Mouse (Mus musculus) hindbrain, embryonic 15.5 days (tissue): ENCODE results near the gene Senp7. TPM values are rescaled to one million over a fixed set of nuclear protein-coding genes. Genes with fewer than 3 reads are reported as not detected.
A peak's percentile ranks its signal among the peaks of the same experiment; 100 is the strongest.
"Not testable (repeated sequence)": the region's sequence is repeated elsewhere in the genome, so short reads cannot be mapped to it uniquely, and the experiment has no call there.

Source experiments
- ATAC-seq: fragments of 200-750 bp; cut with Nextera tagmentation; 2 replicates; pipeline ENCODE4 v1.8.0; 2017; ENCODE audit warnings: low read depth, moderate number of reproducible peaks, moderate TSS enrichment; ENCODE audit not compliant: low FRiP score
- H3K27ac ChIP-seq: fragments of 300-500 bp; sonication (generic); replicated peaks from 2 replicates; pipeline ENCODE4 v1.5.1; 2015; ENCODE audit warnings: mild to moderate bottlenecking, inconsistent platforms
- H3K27me3 ChIP-seq: fragments of 300-500 bp; sonication (generic); 2 replicates; pipeline ENCODE4 v1.6.1; 2015; ENCODE audit warnings: control low read depth, inconsistent platforms
- H3K36me3 ChIP-seq: fragments of 300-500 bp; sonication (generic); 2 replicates; pipeline ENCODE4 v1.6.1; 2015; ENCODE audit warnings: control low read depth, inconsistent platforms
- H3K4me1 ChIP-seq: fragments of 300-500 bp; sonication (generic); replicated peaks from 2 replicates; pipeline ENCODE4 v1.6.1; 2015; ENCODE audit warnings: control low read depth, inconsistent platforms
- H3K4me2 ChIP-seq: fragments of 300-500 bp; sonication (generic); 2 replicates; pipeline ENCODE4 v1.6.1; 2015; ENCODE audit warnings: moderate library complexity, mild to moderate bottlenecking, inconsistent platforms
- H3K4me3 ChIP-seq: fragments of 300-500 bp; sonication (generic); 2 replicates; pipeline ENCODE4 v1.5.1; 2015; ENCODE audit warnings: mild to moderate bottlenecking, inconsistent platforms
- H3K9ac ChIP-seq: fragments of 300-500 bp; sonication (generic); 2 replicates; pipeline ENCODE4 v1.6.1; 2015; ENCODE audit warnings: inconsistent platforms
- H3K9me3 ChIP-seq: fragments of 300-500 bp; sonication (generic); 2 replicates; pipeline ENCODE4 v1.6.1; 2016; ENCODE audit warnings: control low read depth, inconsistent platforms
- WGBS: fragments of 180-500 bp; shearing (Covaris S2); methylation state at CpG from one replicate; pipeline ENCODE4 v1.1.7; 2015; 5-methylcytosine and 5-hydroxymethylcytosine counted together
- polyA plus RNA-seq: library from polyadenylated mRNA; unstranded; fragments of >200 nt; fragmentation: Nextera tagmentation; extraction: Ambion mirVana; gene quantifications from 2 replicates; pipeline ENCODE4 v1.2.1, GENCODE M21; 2015

Senp7 gene
- polyA plus RNA-seq = 45.5 and 50.4 TPM in 2 replicates

DNA sequence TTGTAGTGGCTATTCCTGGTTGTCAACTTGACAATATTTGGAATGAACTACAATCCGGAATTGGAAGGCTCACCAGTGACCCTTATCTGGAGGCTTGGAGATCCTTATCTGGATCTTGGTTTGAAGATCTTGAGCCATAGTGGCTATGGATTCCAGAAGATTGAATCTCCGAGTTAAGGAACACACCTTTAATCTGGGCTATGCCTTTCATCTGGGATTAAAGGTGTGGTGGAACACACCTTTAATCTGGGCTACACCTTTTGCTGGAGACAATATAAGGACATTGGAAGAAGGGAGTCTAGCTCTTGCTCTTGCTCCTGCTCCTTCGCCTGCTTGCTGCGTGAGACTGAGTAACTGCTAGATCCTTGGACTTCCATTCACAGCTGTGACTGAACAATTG lies at the start of gene Senp7:
Senp7 (plus strand) TSS at position 301 of the 400 bp plus-strand sequence.
- not testable (repeated sequence) for H3K9me3 ChIP-seq, ATAC-seq, H3K4me2 ChIP-seq, H3K9ac ChIP-seq, H3K36me3 ChIP-seq, H3K4me1 ChIP-seq, H3K27ac ChIP-seq, H3K4me3 ChIP-seq, H3K27me3 ChIP-seq
- WGBS = no CpG with 5 or more reads among the region's 4 CpGs

DNA sequence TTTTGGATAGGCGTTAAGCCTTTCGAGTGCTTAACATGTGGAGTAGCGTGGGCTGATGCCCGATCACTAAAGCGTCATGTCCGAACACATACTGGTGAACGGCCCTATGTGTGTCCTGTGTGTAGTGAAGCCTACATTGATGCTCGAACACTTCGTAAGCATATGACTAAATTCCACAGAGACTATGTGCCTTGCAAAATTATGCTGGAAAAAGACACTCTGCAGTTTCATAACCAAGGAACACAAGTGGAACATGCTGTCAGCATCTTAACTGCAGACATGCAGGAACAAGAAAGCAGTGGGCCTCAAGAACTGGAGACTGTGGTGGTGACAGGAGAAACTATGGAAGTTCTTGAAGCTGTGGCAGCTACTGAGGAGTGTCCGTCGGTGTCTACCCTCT lies 41.3 kb upstream of the Senp7 start:
- H3K9me3 ChIP-seq = no peaks in the 10 kb centered on the region
- no peak overlapping the region for H3K9ac ChIP-seq
- WGBS = 96% methylated on average over 11 of the region's 11 CpGs
- no peak overlapping the region for H3K4me2 ChIP-seq
- no peak overlapping the region for H3K4me3 ChIP-seq
- no peaks in the 10 kb centered on the region for H3K27me3 ChIP-seq
- H3K27ac ChIP-seq = no peak overlapping the region
- no peaks in the 10 kb centered on the region for H3K4me1 ChIP-seq
- ATAC-seq = no peak
- peaks cover 55% of the 10 kb centered on the region for H3K36me3 ChIP-seq

DNA sequence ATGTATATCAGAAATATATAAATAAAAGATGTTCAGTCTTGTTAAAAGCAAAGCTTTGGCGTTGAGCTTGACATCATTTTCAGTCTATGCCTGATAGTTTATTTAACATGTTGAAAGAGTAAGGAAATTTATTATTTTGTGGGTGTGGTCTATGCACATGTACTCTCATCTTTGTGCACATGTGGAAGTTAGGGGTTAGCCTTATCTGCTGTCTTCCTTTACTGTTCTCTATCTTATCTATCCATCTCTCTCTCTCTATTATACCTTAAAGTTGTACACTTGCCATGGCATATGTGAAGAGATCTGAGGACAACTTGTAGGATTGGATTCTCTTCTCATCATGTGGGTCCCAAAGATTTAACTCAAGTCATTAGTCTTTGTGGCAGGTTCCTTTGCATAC lies 39.3 kb upstream of the Senp7 start:
- H3K27me3 ChIP-seq = no peaks in the 10 kb centered on the region
- H3K4me3 ChIP-seq = no peak overlapping the region
- H3K9ac ChIP-seq = no peak overlapping the region
- H3K36me3 ChIP-seq = peaks cover 50% of the 10 kb centered on the region
- WGBS = 91% methylated on average over 1 of the region's 1 CpGs
- ATAC-seq = no peak
- H3K27ac ChIP-seq = no peak overlapping the region
- no peak overlapping the region for H3K4me2 ChIP-seq
- H3K9me3 ChIP-seq = no peaks in the 10 kb centered on the region
- no peaks in the 10 kb centered on the region for H3K4me1 ChIP-seq

GRCm38 (mm10) chr16:56012789-56013743 lies 35.1 kb upstream of the Senp7 start:
- peaks cover 31% of the 10 kb centered on the region for H3K36me3 ChIP-seq
- H3K4me1 ChIP-seq = no peaks in the 10 kb centered on the region
- no peaks in the 10 kb centered on the region for H3K9me3 ChIP-seq
- H3K4me3 ChIP-seq = no peak overlapping the region
- no peak overlapping the region for H3K27ac ChIP-seq
- no peaks in the 10 kb centered on the region for H3K27me3 ChIP-seq
- ATAC-seq = peak; percentile 39
- WGBS = 91% methylated on average over 10 of the region's 10 CpGs
- no peak overlapping the region for H3K9ac ChIP-seq
- H3K4me2 ChIP-seq = no peak overlapping the region

GRCm38 (mm10) chr16:56014076-56014475 lies 34.1 kb upstream of the Senp7 start:
- Histone ChIP-seq H3K9ac (no peak overlapping the region), H3K27me3 (no peaks in the 10 kb centered on the region), H3K9me3 (no peaks in the 10 kb centered on the region), H3K4me3 (no peak overlapping the region), H3K4me2 (no peak overlapping the region), H3K4me1 (no peaks in the 10 kb centered on the region), H3K27ac (no peak overlapping the region), H3K36me3 (peaks cover 40% of the 10 kb centered on the region)
- no peak for ATAC-seq
- 88% methylated on average over 7 of the region's 7 CpGs for WGBS

GRCm38 (mm10) chr16:56019660-56020059 lies 28.5 kb upstream of the Senp7 start:
- Histone ChIP-seq H3K9ac (no peak overlapping the region), H3K36me3 (peaks cover 42% of the 10 kb centered on the region), H3K27me3 (no peaks in the 10 kb centered on the region), H3K9me3 (no peaks in the 10 kb centered on the region), H3K4me1 (no peaks in the 10 kb centered on the region), H3K27ac (no peak overlapping the region), H3K4me3 (no peak overlapping the region), H3K4me2 (no peak overlapping the region)
- 98% methylated on average over 7 of the region's 7 CpGs for WGBS
- ATAC-seq = no peak

DNA sequence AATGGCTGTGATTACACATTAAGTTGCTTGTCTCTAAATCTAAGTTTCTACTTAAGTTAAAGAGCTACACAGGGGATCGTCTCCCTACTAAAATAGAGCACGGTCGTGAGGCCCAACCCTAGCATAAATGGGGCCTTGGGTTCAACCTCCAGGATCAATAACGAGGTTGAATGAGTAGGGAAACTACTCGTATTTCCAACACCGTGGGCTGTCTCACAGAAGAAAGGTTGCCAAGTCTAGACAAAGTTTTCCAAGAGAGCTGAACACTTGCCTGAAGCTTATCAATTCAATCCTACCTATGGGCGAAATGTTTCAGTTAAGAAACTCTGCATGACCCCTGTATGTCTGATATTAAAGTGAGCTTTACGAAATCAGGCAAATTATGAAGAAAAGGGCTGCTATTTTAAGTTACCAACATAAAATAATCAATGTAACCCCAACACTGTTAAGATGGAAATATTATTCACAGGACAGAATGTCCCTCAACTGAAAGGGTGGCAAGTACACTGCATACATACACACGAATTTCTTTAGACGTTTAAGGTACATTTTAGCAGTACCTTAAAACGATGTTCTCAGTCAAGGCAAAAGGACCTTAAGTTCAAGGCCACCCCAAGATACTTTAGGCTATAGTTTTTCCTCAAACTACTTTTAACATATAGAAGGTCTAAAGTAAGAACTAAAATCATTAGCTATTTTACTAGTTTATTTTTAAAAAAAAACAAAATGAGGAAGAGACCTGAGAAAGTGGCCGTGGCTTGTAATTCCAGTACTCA lies 20.1 kb upstream of the Senp7 start:
- peak overlapping the region; percentile 93; the same call in 1 of the 2 replicates for H3K27ac ChIP-seq
- peak overlapping the region; percentile 77 for H3K4me2 ChIP-seq
- peak overlapping the region; percentile 95 for H3K4me3 ChIP-seq
- H3K36me3 ChIP-seq = peaks cover 15% of the 10 kb centered on the region
- 53% methylated on average over 12 of the region's 12 CpGs for WGBS
- ATAC-seq = no peak
- H3K9ac ChIP-seq = peak overlapping the region; percentile 94
- H3K4me1 ChIP-seq = peaks cover 25% of the 10 kb centered on the region
- no peaks in the 10 kb centered on the region for H3K9me3 ChIP-seq
- H3K27me3 ChIP-seq = no peaks in the 10 kb centered on the region

DNA sequence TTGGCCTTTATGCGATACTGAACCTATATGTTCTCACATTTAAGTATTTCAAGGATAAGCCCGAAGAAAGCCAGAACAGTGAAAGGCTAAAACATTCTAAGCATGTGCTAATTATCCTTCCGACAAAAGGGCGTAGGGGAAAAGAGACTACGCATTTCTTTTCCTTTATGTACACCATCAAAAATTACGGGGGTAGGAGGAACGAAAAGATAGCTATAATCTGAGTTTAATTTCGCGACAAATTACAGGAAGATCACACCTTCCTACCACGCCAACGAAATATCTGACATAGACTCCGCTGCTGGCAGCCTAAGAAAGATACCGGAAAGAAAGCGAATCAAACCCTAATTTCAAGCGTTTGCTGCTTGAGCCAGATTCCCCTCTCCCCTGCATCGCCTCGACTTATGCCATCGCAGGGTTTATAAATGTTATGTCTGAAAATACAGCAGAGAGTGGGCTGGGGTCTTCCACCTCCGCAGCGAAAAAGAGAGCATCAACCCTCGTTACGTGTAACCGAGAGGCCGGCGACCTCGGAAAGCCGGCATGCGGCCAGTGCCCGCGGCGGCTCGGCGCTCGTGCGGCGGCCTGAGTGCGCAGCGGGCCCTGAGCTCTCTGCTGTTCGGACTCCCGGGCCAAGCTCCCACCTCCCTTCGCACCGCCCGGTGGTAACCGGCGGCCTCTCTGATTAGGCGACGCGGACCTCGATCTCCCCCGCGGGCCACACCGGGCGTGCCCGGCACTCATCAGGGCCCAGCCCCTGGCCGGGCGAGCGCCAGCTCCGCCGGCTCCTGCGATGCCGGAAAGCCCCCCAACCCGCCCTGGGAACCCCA lies 19.2 kb upstream of the Senp7 start:
- Histone ChIP-seq H3K9me3 (no peaks in the 10 kb centered on the region), H3K4me2 (peak overlapping the region; percentile 77), H3K27ac (peak overlapping the region; percentile 93), H3K4me3 (peak overlapping the region; percentile 95), H3K9ac (peak overlapping the region; percentile 94), H3K36me3 (peaks cover 21% of the 10 kb centered on the region), H3K4me1 (peaks cover 25% of the 10 kb centered on the region), H3K27me3 (no peaks in the 10 kb centered on the region)
- ATAC-seq = peak; percentile 90
- WGBS = under 1% methylated on average over 55 of the region's 62 CpGs

DNA sequence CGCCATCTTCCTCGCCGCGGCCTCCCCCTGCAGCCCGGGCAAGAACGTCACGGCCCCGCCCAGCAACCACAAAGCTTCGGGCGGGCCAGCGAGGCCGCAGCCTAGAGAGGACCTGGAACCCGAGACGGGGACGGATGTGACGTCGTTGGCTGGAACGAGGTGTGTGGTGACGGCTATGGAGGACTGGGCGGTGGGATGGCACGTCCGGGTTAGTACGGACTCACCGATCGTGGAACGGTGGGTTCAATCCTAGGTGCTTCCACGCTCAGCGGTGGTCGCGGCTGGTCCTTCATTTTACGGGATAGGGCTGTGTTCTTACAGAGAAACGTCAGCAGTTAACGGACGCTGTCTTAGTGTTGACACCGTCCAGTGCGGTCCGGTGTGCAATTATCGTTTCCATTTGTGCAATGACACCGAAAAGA lies 18.5 kb upstream of the Senp7 start, which contains the start of gene Pcnp:
Pcnp (minus strand) TSS at position 79 of the 422 bp plus-strand sequence.
- no peaks in the 10 kb centered on the region for H3K9me3 ChIP-seq
- H3K4me3 ChIP-seq = peak within 1 kb of the TSS; percentile 95
- no peaks in the 10 kb centered on the region for H3K27me3 ChIP-seq
- peaks cover 25% of the 10 kb centered on the region for H3K4me1 ChIP-seq
- peaks cover 26% of the 10 kb centered on the region for H3K36me3 ChIP-seq
- ATAC-seq = peak; percentile 100
- peak within 1 kb of the TSS; percentile 94 for H3K9ac ChIP-seq
- 0% methylated on average over 39 of the region's 39 CpGs for WGBS
- peak within 1 kb of the TSS; percentile 93 for H3K27ac ChIP-seq
- peak within 1 kb of the TSS; percentile 77 for H3K4me2 ChIP-seq

GRCm38 (mm10) chr16:56034566-56034965 lies 13.6 kb upstream of the Senp7 start:
- Histone ChIP-seq H3K27me3 (no peaks in the 10 kb centered on the region), H3K9ac (no peak overlapping the region), H3K9me3 (no peaks in the 10 kb centered on the region), H3K4me1 (peaks cover 25% of the 10 kb centered on the region), H3K4me3 (no peak overlapping the region), H3K27ac (no peak overlapping the region), H3K36me3 (peaks cover 29% of the 10 kb centered on the region), H3K4me2 (no peak overlapping the region)
- 94% methylated on average over 6 of the region's 6 CpGs for WGBS
- ATAC-seq = no peak

GRCm38 (mm10) chr16:56036501-56036900 lies 11.6 kb upstream of the Senp7 start:
- 75% methylated on average over 6 of the region's 6 CpGs for WGBS
- Histone ChIP-seq H3K36me3 (peaks cover 29% of the 10 kb centered on the region), H3K27me3 (no peaks in the 10 kb centered on the region), H3K4me2 (peak overlapping the region; percentile 66), H3K9ac (peak overlapping the region; percentile 76; the same call in 1 of the 2 replicates), H3K9me3 (no peaks in the 10 kb centered on the region), H3K4me3 (peak overlapping the region; percentile 69), H3K4me1 (peaks cover 17% of the 10 kb centered on the region), H3K27ac (no peak overlapping the region)
- ATAC-seq = no peak
